Mouse (Mus musculus): ENCODE measurements at regions not wholly inside any gene's neighbourhood (a gene's known extent, or its start where the extent isn't known, plus 50 kb on each side); places are given as distances from the start of the nearest gene placed in this dataset.

DNA sequence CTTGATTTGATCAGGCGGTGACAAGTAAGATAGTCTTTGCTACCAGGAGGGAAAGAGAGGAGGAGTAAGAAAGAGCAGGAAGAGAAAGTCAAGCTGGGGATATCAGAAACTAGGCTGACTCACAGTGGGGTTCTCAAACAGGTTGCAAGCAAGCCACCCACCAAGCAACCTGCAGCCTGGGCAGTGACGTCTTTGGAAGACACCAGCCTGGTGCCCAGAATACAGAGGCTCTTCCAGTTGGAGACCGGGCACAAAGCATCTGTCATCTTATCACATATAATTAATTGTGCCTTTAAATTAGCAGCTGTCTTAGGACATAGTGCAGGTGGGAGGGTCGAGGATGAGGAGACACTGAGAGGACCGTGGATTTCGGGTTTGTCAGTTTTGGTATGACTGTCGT is 261.8 kb downstream of the Phf14 start:
- no peak for TF ChIP-seq POLR2A (IDR thresholded peaks at IDR 0.05; ENCODE audit: borderline replicate concordance, control insufficient read depth, low read depth, low read length)
- no peak for TF ChIP-seq CTCF (IDR thresholded peaks at IDR 0.05; ENCODE audit: control insufficient read depth, insufficient read depth, low read length)
